Mouse (Mus musculus): ENCODE results near the gene Fgfr2. TPM values are rescaled to one million over a fixed set of nuclear protein-coding genes. Genes with fewer than 3 reads are reported as not detected.
A peak's percentile ranks its signal among the peaks of the same experiment; 100 is the strongest.

The Fgfr2 gene
- polyA plus RNA-seq, 1 experiment from 2014 or later, result 17.2 TPM

- Histone ChIP-seq H3K9ac (0 out of 2 replicates have a peak overlapping the region, but pooled peaks have one; percentile 14), H3K4me2 (0 out of 2 replicates have a peak overlapping the region, but pooled peaks have one; percentile 31), H3K36me3 (peaks cover 5% of the 10 kb centered on the region; the same call in 1 of the 2 replicates), H3K9me3 (replicated peaks) (no peaks in the 10 kb centered on the region), H3K4me3 (no peak overlapping the region), H3K27ac (peak overlapping the region; percentile 87), H3K27me3 (no peaks in the 10 kb centered on the region), H3K4me1 (replicated peaks) (peaks cover 79% of the 10 kb centered on the region)
- 88% methylated on average over 14 of the region's 14 CpGs for WGBS
- no peak for ATAC-seq (replicated peaks; ENCODE audit: insufficient number of reproducible peaks, insufficient read depth, low FRiP score, low read depth)
Measured at GRCm38 (mm10) chr7:133014631-133015030, 108.5 kb downstream of the Fgfr2 start.

DNA sequence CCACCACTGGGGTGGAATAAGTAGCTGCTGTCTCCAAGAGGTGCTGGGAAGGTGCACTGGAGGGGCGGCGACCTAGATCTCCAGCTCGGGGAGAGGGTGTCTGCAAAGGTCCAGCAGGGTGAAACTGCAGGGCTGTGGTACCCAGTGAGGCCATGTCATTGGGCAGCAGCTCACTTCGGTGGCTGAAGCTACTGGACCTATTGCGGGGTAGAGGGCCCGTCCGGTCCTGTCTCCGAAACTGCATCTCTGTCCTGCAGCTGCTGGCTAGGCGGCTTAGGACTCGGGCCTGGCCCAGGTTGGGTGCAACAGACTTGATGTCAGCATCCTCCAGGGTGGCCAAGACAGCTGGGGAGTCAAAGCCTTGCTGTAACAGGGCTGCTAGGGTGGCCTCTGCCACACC, 109.2 kb downstream of the Fgfr2 start:
- Histone ChIP-seq H3K4me2 (no peak overlapping the region), H3K9ac (no peak overlapping the region), H3K4me3 (no peak overlapping the region), H3K4me1 (replicated peaks) (peaks cover 78% of the 10 kb centered on the region), H3K9me3 (replicated peaks) (no peaks in the 10 kb centered on the region), H3K27me3 (no peaks in the 10 kb centered on the region), H3K27ac (no peak overlapping the region), H3K36me3 (peaks cover 5% of the 10 kb centered on the region; the same call in 1 of the 2 replicates)
- WGBS, result 92% methylated on average over 10 of the region's 10 CpGs
- no peak for ATAC-seq (replicated peaks; ENCODE audit: insufficient number of reproducible peaks, insufficient read depth, low FRiP score, low read depth)

DNA sequence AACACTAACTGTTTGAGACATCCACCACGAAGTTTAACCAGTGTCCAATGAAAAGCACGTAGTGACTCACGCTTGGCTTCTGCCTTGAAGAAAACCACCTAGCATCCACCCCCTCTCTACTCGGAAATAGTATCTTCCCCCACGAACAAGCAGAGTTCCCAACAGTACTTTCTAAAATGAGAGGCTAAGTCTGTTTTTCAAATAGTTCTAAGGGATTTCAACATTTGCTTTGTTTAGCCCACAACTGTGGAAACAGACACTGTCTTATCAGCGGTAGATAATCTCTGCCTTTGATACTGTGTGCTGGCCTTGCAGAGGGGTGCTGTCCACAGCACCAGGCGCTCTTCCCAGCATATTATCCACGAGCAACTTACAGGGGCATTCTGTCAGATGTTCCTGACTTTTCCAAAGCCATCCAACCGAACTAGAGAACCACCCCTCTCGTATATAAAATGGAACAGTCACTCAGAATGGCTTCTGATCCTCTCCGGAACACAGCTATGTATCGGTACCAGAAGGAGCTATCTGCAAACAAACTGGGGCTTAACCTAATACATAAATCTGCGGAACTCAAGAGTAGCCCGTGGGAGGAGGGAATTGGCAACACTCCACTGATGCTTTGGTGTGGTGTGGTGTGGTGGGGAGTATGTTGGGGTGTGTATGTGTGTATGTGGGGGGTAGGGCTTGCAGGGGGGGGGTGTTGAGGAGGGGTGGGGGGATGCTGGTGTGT, 110.3 kb downstream of the Fgfr2 start:
- Histone ChIP-seq H3K9ac (no peak overlapping the region), H3K27ac (peak overlapping the region; percentile 43), H3K27me3 (no peaks in the 10 kb centered on the region), H3K4me1 (replicated peaks) (peaks cover 82% of the 10 kb centered on the region), H3K4me2 (no peak overlapping the region), H3K4me3 (no peak overlapping the region), H3K36me3 (peaks cover 5% of the 10 kb centered on the region; the same call in 1 of the 2 replicates), H3K9me3 (replicated peaks) (no peaks in the 10 kb centered on the region)
- no peak for ATAC-seq (replicated peaks; ENCODE audit: insufficient number of reproducible peaks, insufficient read depth, low FRiP score, low read depth)
- 28% methylated on average over 14 of the region's 14 CpGs for WGBS

GRCm38 (mm10) chr7:133011611-133012010, 111.5 kb downstream of the Fgfr2 start:
- peak overlapping the region; percentile 85 for H3K27ac ChIP-seq
- H3K9me3 ChIP-seq (replicated peaks), result no peaks in the 10 kb centered on the region
- H3K4me3 ChIP-seq, result no peak overlapping the region
- peak overlapping the region; percentile 24 for H3K4me2 ChIP-seq
- H3K27me3 ChIP-seq, result no peaks in the 10 kb centered on the region
- H3K36me3 ChIP-seq, result peaks cover 5% of the 10 kb centered on the region; the same call in 1 of the 2 replicates
- no peak overlapping the region for H3K9ac ChIP-seq
- 31% methylated on average over 4 of the region's 4 CpGs for WGBS
- H3K4me1 ChIP-seq (replicated peaks), result peaks cover 92% of the 10 kb centered on the region
- ATAC-seq (replicated peaks; ENCODE audit: insufficient number of reproducible peaks, insufficient read depth, low FRiP score, low read depth), result no peak

DNA sequence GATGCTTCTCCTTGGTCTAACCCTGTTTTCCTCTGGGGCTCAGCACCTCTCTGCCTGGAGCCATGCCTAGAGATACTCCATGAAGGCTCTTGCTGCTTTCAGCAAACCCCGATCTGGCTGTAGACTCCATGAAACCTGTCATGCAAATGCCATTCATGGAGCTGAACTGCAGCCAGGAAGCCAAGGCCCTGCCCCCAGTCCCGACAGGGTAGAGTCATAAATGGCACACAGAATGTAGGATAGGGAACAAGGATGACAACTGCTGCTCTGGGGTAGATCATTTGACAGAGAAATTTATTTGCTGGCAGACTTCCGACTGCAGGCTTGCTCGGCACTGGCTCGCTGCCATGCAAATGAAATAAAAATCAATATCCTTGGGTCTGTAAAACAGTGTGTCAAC, 112.0 kb downstream of the Fgfr2 start:
- peak overlapping the region; percentile 85 for H3K27ac ChIP-seq
- peak; percentile 81 for ATAC-seq (replicated peaks; ENCODE audit: insufficient number of reproducible peaks, insufficient read depth, low FRiP score, low read depth)
- H3K4me1 ChIP-seq (replicated peaks), result peaks cover 92% of the 10 kb centered on the region
- H3K9ac ChIP-seq, result no peak overlapping the region
- 17% methylated on average over 5 of the region's 5 CpGs for WGBS
- H3K4me3 ChIP-seq, result no peak overlapping the region
- peaks cover 5% of the 10 kb centered on the region; the same call in 1 of the 2 replicates for H3K36me3 ChIP-seq
- peak overlapping the region; percentile 38 for H3K4me2 ChIP-seq
- H3K27me3 ChIP-seq, result no peaks in the 10 kb centered on the region
- no peaks in the 10 kb centered on the region for H3K9me3 ChIP-seq (replicated peaks)

- 83% methylated on average over 3 of the region's 3 CpGs for WGBS
- Histone ChIP-seq H3K27ac (peak overlapping the region; percentile 85), H3K27me3 (no peaks in the 10 kb centered on the region), H3K9ac (no peak overlapping the region), H3K4me3 (no peak overlapping the region), H3K4me1 (replicated peaks) (peaks cover 92% of the 10 kb centered on the region), H3K36me3 (peaks cover 5% of the 10 kb centered on the region; the same call in 1 of the 2 replicates), H3K9me3 (replicated peaks) (no peaks in the 10 kb centered on the region), H3K4me2 (no peak overlapping the region)
- no peak for ATAC-seq (replicated peaks; ENCODE audit: insufficient number of reproducible peaks, insufficient read depth, low FRiP score, low read depth)
Measured at GRCm38 (mm10) chr7:133010477-133010876, 112.7 kb downstream of the Fgfr2 start.

- Histone ChIP-seq H3K9ac (no peak overlapping the region), H3K27ac (peak overlapping the region; percentile 85; the same call in 1 of the 2 replicates), H3K27me3 (no peaks in the 10 kb centered on the region), H3K9me3 (replicated peaks) (no peaks in the 10 kb centered on the region), H3K4me1 (replicated peaks) (peaks cover 86% of the 10 kb centered on the region), H3K4me3 (no peak overlapping the region), H3K4me2 (no peak overlapping the region), H3K36me3 (peaks cover 5% of the 10 kb centered on the region; the same call in 1 of the 2 replicates)
- ATAC-seq (replicated peaks; ENCODE audit: insufficient number of reproducible peaks, insufficient read depth, low FRiP score, low read depth), result no peak
- WGBS, result 75% methylated on average over 8 of the region's 8 CpGs
Measured at GRCm38 (mm10) chr7:133009676-133010075, 113.5 kb downstream of the Fgfr2 start.

DNA sequence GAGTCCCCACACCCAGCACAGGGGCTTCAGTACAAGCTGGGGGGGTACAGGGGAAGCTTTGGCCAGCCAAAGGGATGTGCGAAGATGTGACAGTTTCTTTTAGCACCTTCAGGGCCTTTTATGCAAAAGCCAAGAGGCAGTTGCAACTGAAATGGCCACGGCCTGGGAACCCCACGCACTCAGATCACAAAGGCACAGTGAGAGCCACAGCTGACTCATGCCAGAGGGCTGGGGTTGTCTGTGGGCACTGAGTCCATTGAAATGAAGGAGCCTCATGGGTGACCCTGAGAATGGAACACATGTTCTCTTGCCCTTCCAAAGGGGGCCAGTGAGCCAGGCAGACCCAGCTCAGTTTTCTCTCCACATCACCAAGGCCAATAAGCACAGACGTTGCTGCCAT, 114.5 kb downstream of the Fgfr2 start:
- no peak overlapping the region for H3K9ac ChIP-seq
- no peak overlapping the region for H3K4me3 ChIP-seq
- ATAC-seq (replicated peaks; ENCODE audit: insufficient number of reproducible peaks, insufficient read depth, low FRiP score, low read depth), result no peak
- H3K9me3 ChIP-seq (replicated peaks), result no peaks in the 10 kb centered on the region
- no peak overlapping the region for H3K4me2 ChIP-seq
- peaks cover 85% of the 10 kb centered on the region for H3K4me1 ChIP-seq (replicated peaks)
- no peaks in the 10 kb centered on the region for H3K27me3 ChIP-seq
- peaks cover 5% of the 10 kb centered on the region; the same call in 1 of the 2 replicates for H3K36me3 ChIP-seq
- no peak overlapping the region for H3K27ac ChIP-seq
- WGBS, result 88% methylated on average over 4 of the region's 4 CpGs

- ATAC-seq (replicated peaks; ENCODE audit: insufficient number of reproducible peaks, insufficient read depth, low FRiP score, low read depth), result no peak
- H3K9ac ChIP-seq, result no peak overlapping the region
- 27% methylated on average over 11 of the region's 11 CpGs for WGBS
- H3K9me3 ChIP-seq (replicated peaks), result no peaks in the 10 kb centered on the region
- peaks cover 81% of the 10 kb centered on the region for H3K4me1 ChIP-seq (replicated peaks)
- no peak overlapping the region for H3K4me2 ChIP-seq
- H3K4me3 ChIP-seq, result no peak overlapping the region
- H3K27ac ChIP-seq, result peak overlapping the region; percentile 23; the same call in 1 of the 2 replicates
- H3K27me3 ChIP-seq, result no peaks in the 10 kb centered on the region
- H3K36me3 ChIP-seq, result peaks cover 5% of the 10 kb centered on the region; the same call in 1 of the 2 replicates
Measured at GRCm38 (mm10) chr7:133007343-133007742, 115.8 kb downstream of the Fgfr2 start.

DNA sequence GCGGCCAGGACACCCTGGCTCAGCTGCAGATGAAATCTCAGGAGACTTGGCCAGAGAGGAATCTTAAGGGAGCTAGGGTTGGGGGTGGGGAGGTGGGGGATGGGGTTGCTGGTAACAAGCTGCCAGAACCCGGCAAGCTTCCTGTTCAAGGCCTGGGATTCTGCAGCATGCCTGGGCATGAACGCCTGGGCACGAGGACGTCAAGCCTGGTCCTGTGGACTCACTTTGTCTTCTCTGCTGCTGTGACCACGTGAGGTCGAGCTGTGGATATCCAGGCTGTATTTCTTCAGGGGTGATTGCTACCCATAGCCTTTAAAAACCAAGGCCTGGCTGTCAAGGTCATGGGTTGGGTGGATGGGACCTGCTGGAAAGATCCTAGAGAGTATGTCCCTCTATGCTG, 117.4 kb downstream of the Fgfr2 start:
- Histone ChIP-seq H3K4me1 (replicated peaks) (peaks cover 65% of the 10 kb centered on the region), H3K9ac (no peak overlapping the region), H3K36me3 (peaks cover 5% of the 10 kb centered on the region; the same call in 1 of the 2 replicates), H3K4me3 (no peak overlapping the region), H3K9me3 (replicated peaks) (no peaks in the 10 kb centered on the region), H3K27me3 (no peaks in the 10 kb centered on the region), H3K4me2 (no peak overlapping the region), H3K27ac (no peak overlapping the region)
- 79% methylated on average over 7 of the region's 7 CpGs for WGBS
- no peak for ATAC-seq (replicated peaks; ENCODE audit: insufficient number of reproducible peaks, insufficient read depth, low FRiP score, low read depth)

GRCm38 (mm10) chr7:133003421-133003820, 119.7 kb downstream of the Fgfr2 start:
- 0 out of 2 replicates have a peak, but pooled peaks have one; percentile 30 for ATAC-seq (replicated peaks; ENCODE audit: insufficient number of reproducible peaks, insufficient read depth, low FRiP score, low read depth)
- H3K36me3 ChIP-seq, result peaks cover 13% of the 10 kb centered on the region
- no peaks in the 10 kb centered on the region for H3K9me3 ChIP-seq (replicated peaks)
- WGBS, result 15% methylated on average over 3 of the region's 3 CpGs
- peaks cover 42% of the 10 kb centered on the region for H3K4me1 ChIP-seq (replicated peaks)
- no peak overlapping the region for H3K4me3 ChIP-seq
- no peaks in the 10 kb centered on the region for H3K27me3 ChIP-seq
- H3K27ac ChIP-seq, result no peak overlapping the region
- no peak overlapping the region for H3K9ac ChIP-seq
- H3K4me2 ChIP-seq, result no peak overlapping the region
